Mouse (Mus musculus) limb, embryonic 11.5 days (tissue): Measurements from ENCODE around the gene Krt6b. TPM values are rescaled to one million over a fixed set of nuclear protein-coding genes. Genes with fewer than 3 reads are reported as not detected.

Experiments
- ATAC-seq: fragments of 200-750 bp; cut with Nextera tagmentation; 2 replicates; pipeline ENCODE4 v1.8.0; 2017; ENCODE audit warnings: low read depth; ENCODE audit not compliant: insufficient number of reproducible peaks, low FRiP score, low TSS enrichment
- DNase-seq: peaks from one replicate; pipeline ENCODE4 v3.0.0-alpha.2; 2015; ENCODE audit warnings: low spot score
- H3K27ac ChIP-seq: fragments of 300-500 bp; sonication (generic); replicated peaks from 2 replicates; pipeline ENCODE4 v1.5.1; 2014; ENCODE audit warnings: low read depth, mild to moderate bottlenecking, low read length
- H3K27me3 ChIP-seq: fragments of 300-500 bp; sonication (generic); 2 replicates; pipeline ENCODE4 v1.6.1; 2014; ENCODE audit warnings: mild to moderate bottlenecking, low read length, mixed read lengths; ENCODE audit not compliant: control insufficient read depth, insufficient read depth
- H3K36me3 ChIP-seq: fragments of 300-500 bp; sonication (generic); 2 replicates; pipeline ENCODE4 v1.6.1; 2014; ENCODE audit warnings: mild to moderate bottlenecking, low read length, moderate library complexity, mixed read lengths; ENCODE audit not compliant: control insufficient read depth, insufficient read depth
- H3K4me1 ChIP-seq: fragments of 300-500 bp; sonication (generic); 2 replicates; pipeline ENCODE4 v1.6.1; 2014; ENCODE audit warnings: low read length, mixed read lengths; ENCODE audit not compliant: control insufficient read depth, insufficient read depth
- H3K4me2 ChIP-seq: fragments of 300-500 bp; sonication (generic); 2 replicates; pipeline ENCODE4 v1.6.1; 2014; ENCODE audit warnings: low read depth, mild to moderate bottlenecking, moderate library complexity; ENCODE audit not compliant: severe bottlenecking
- H3K4me3 ChIP-seq: fragments of 300-500 bp; sonication (generic); 2 replicates; pipeline ENCODE4 v1.5.1; 2014; ENCODE audit warnings: low read depth, low read length
- H3K9ac ChIP-seq: fragments of 300-500 bp; sonication (generic); 2 replicates; pipeline ENCODE4 v1.6.1; 2014; ENCODE audit warnings: mild to moderate bottlenecking, low read length
- H3K9me3 ChIP-seq: fragments of 300-500 bp; sonication (generic); 2 replicates; pipeline ENCODE4 v1.6.1; 2016; ENCODE audit warnings: low read length; ENCODE audit not compliant: control insufficient read depth
- WGBS: fragments of 180-500 bp; shearing (Covaris S2); extraction: QIAGEN DNeasy Blood & Tissue Kit; methylation state at CpG from one replicate; pipeline ENCODE4 v1.1.7; 2014; 5-methylcytosine and 5-hydroxymethylcytosine counted together
- polyA plus RNA-seq: library from polyadenylated mRNA; unstranded; fragments of >200 nt; fragmentation: Nextera tagmentation; extraction: Ambion mirVana; gene quantifications from 2 replicates; pipeline ENCODE4 v1.2.1, GENCODE M21; 2014

The Krt6b gene
- polyA plus RNA-seq: not detected in 2 replicates

GRCm38 (mm10) chr15:101680187-101680586 lies at the start of gene Krt6b:
Gene Krt6b, minus strand, starts transcription at chr15:101680287.
- H3K9me3 ChIP-seq: no peaks in the 10 kb centered on the region
- no peak within 1 kb of the TSS for H3K27ac ChIP-seq
- no peaks in the 10 kb centered on the region for H3K4me1 ChIP-seq
- ATAC-seq (no peak), DNase-seq (no peak)
- H3K4me2 ChIP-seq: no peak within 1 kb of the TSS
- whole genome bisulfite sequencing: 88% methylated on average over 2 of the region's 2 CpGs
- H3K36me3 ChIP-seq: no peaks in the 10 kb centered on the region
- H3K9ac ChIP-seq: no peak within 1 kb of the TSS
- no peaks in the 10 kb centered on the region for H3K27me3 ChIP-seq
- no peak within 1 kb of the TSS for H3K4me3 ChIP-seq

DNA sequence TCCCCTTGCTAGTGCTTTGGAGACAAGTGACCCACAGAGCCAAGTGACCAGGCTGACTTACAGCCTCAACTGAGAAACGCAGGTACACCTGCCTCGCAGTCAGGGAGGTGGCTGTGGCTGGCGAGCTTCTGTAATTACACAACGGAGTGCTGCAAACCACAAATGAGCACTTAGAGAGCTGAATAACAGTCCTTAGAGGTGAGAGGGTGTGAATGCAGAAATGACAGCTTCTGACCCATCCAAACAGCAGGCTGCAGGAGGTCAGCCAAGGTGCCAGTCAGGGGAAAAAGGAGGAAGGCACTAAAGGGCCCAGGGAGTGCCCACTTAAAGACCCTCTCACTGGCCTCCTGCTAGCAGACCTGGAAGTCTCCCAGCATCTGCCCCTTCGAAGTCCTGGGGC lies 44.6 kb upstream of the Krt6b start:
- Histone ChIP-seq H3K27me3 (no peaks in the 10 kb centered on the region), H3K9ac (no peak overlapping the region), H3K9me3 (no peaks in the 10 kb centered on the region), H3K4me1 (no peaks in the 10 kb centered on the region), H3K36me3 (no peaks in the 10 kb centered on the region), H3K4me2 (no peak overlapping the region), H3K27ac (no peak overlapping the region), H3K4me3 (no peak overlapping the region)
- DNase-seq (no peak), ATAC-seq (no peak)
- 45% methylated on average over 5 of the region's 5 CpGs for WGBS

- 78% methylated on average over 3 of the region's 3 CpGs for WGBS
- Histone ChIP-seq H3K27ac (no peak overlapping the region), H3K9ac (no peak overlapping the region), H3K27me3 (no peaks in the 10 kb centered on the region), H3K9me3 (no peaks in the 10 kb centered on the region), H3K36me3 (no peaks in the 10 kb centered on the region), H3K4me1 (no peaks in the 10 kb centered on the region), H3K4me3 (no peak overlapping the region), H3K4me2 (no peak overlapping the region)
- ATAC-seq (no peak), DNase-seq (no peak)
Measured at GRCm38 (mm10) chr15:101715831-101716230, 35.7 kb upstream of the Krt6b start.

DNA sequence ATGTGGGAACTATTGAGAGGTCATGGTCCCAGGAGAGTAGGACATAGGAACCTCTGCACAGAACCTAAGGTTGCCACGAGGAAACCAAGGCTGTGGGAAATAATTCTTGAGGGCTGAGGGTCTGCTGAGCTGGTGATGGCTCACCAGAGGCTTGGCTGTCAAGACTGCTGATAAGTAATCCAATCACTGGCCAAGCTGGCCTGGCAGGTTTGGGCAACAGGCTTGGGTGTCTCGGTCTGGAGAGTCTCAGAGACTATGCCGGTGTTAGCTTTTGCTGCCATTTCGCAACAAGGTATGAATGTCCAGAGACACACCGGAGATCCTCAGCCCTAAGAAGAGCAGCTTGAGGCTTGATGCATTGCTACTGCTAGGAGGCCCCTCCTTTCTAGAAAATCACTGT lies 34.3 kb upstream of the Krt6b start:
- no peaks in the 10 kb centered on the region for H3K27me3 ChIP-seq
- no peak overlapping the region for H3K4me2 ChIP-seq
- no peak overlapping the region for H3K9ac ChIP-seq
- WGBS: 73% methylated on average over 5 of the region's 5 CpGs
- no peak overlapping the region for H3K27ac ChIP-seq
- no peaks in the 10 kb centered on the region for H3K36me3 ChIP-seq
- no peak overlapping the region for H3K4me3 ChIP-seq
- DNase-seq (no peak), ATAC-seq (no peak)
- no peaks in the 10 kb centered on the region for H3K9me3 ChIP-seq
- no peaks in the 10 kb centered on the region for H3K4me1 ChIP-seq

GRCm38 (mm10) chr15:101713731-101714130 lies 33.6 kb upstream of the Krt6b start:
- no peaks in the 10 kb centered on the region for H3K36me3 ChIP-seq
- 76% methylated on average over 8 of the region's 8 CpGs for WGBS
- H3K27ac ChIP-seq: no peak overlapping the region

GRCm38 (mm10) chr15:101712720-101713119 lies 32.6 kb upstream of the Krt6b start, which contains the start of gene Krt5:
Gene Krt5, minus strand, starts transcription at chr15:101712898.
- Histone ChIP-seq H3K9ac (0 out of 2 replicates have a peak within 1 kb of the TSS, but pooled peaks have one; percentile 1), H3K4me1 (no peaks in the 10 kb centered on the region), H3K9me3 (no peaks in the 10 kb centered on the region), H3K4me3 (no peak within 1 kb of the TSS), H3K27me3 (no peaks in the 10 kb centered on the region), H3K4me2 (no peak within 1 kb of the TSS), H3K36me3 (no peaks in the 10 kb centered on the region), H3K27ac (no peak within 1 kb of the TSS)
- ATAC-seq (no peak), DNase-seq (no peak)
- 51% methylated on average over 13 of the region's 13 CpGs for WGBS

More at GRCm38 (mm10) chr15:101713731-101714130, 33.6 kb upstream of the Krt6b start:
- no peaks in the 10 kb centered on the region for H3K27me3 ChIP-seq
- no peak overlapping the region for H3K9ac ChIP-seq
- H3K4me2 ChIP-seq: no peak overlapping the region
- no peak for ATAC-seq
- H3K9me3 ChIP-seq: no peaks in the 10 kb centered on the region
- no peak overlapping the region for H3K4me3 ChIP-seq
- H3K4me1 ChIP-seq: no peaks in the 10 kb centered on the region
- no peak for DNase-seq

- Histone ChIP-seq H3K4me1 (no peaks in the 10 kb centered on the region), H3K4me3 (no peak overlapping the region), H3K36me3 (no peaks in the 10 kb centered on the region), H3K9me3 (no peaks in the 10 kb centered on the region), H3K4me2 (no peak overlapping the region), H3K27me3 (no peaks in the 10 kb centered on the region), H3K27ac (no peak overlapping the region), H3K9ac (no peak overlapping the region)
- DNase-seq (no peak), ATAC-seq (no peak)
- 68% methylated on average over 11 of the region's 11 CpGs for WGBS
Measured at GRCm38 (mm10) chr15:101708683-101709082, 28.6 kb upstream of the Krt6b start.

DNA sequence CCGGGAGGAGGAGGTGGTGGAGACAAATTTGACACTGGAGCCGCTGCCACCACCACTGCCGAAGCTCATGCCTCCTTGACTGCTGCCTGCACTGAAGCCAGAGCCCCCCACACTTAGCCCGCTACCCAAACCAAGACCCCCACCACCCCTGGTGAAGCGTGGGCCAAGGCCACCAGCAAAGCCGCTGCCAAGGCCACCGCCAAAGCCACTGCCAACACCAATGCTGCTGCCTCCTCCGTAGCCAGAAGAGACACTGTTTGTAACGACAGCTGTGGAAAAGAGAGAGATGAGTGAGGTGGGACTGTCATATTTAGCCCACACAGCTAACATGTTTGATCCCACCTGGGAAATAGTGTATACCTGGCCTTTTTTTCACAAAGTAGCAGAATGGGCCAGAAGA lies 27.4 kb upstream of the Krt6b start:
- Histone ChIP-seq H3K36me3 (no peaks in the 10 kb centered on the region), H3K27me3 (no peaks in the 10 kb centered on the region), H3K27ac (no peak overlapping the region), H3K4me3 (no peak overlapping the region), H3K4me1 (no peaks in the 10 kb centered on the region), H3K9me3 (no peaks in the 10 kb centered on the region), H3K9ac (no peak overlapping the region), H3K4me2 (no peak overlapping the region)
- DNase-seq (no peak), ATAC-seq (no peak)
- WGBS: 88% methylated on average over 9 of the region's 9 CpGs

- no peak overlapping the region for H3K9ac ChIP-seq
- WGBS: 68% methylated on average over 4 of the region's 4 CpGs
- ATAC-seq (no peak), DNase-seq (no peak)
- H3K27me3 ChIP-seq: no peaks in the 10 kb centered on the region
- H3K4me1 ChIP-seq: no peaks in the 10 kb centered on the region
- no peaks in the 10 kb centered on the region for H3K9me3 ChIP-seq
- H3K27ac ChIP-seq: no peak overlapping the region
- no peak overlapping the region for H3K4me3 ChIP-seq
- no peak overlapping the region for H3K4me2 ChIP-seq
- H3K36me3 ChIP-seq: no peaks in the 10 kb centered on the region
Measured at GRCm38 (mm10) chr15:101704066-101704465, 24.0 kb upstream of the Krt6b start.
